Mouse (Mus musculus): ENCODE results near the gene Swsap1. TPM values are rescaled to one million over a fixed set of nuclear protein-coding genes. Genes with fewer than 3 reads are reported as not detected.

The Swsap1 gene
- 9.5 and 10.5 TPM in 2 replicates for polyA plus RNA-seq (2015; fragmentation: Nextera tagmentation; extraction: Ambion mirVana)

DNA sequence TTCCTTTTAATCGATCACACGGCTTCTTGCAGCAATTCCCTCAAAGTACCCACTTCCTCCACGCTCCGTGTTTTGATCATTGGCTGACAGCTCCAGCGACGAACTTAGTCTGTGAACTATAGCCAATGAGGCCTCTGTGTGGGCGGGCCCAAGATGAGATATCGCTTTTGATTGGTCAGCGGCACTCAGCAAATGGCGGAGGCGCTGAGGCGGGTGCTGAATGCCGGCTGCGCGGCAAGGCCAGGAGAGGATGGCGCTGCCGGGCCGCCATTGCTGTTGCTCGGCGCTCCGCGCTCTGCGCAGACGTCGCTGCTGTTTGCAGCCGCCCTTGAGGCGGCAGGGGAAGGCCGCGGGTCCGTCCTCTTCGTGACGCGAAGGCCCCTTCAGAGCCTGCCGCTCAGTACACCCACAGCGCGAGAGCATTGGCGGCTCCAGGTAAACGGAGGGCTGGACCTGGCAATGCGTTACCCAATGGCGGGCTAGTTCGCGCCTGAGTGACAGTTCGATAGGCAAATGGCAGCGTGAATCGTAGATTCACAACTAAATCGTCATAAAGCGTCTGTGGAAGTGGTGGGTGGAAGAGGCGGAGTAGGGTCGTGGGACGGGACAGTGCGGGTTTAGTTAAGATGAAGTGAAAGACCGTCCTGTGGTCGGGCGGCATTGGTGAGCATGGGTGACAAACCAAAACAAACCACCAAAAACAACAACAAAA lies at the start of gene Swsap1:
Swsap1 (plus strand) TSS at position 186 of the 712 bp plus-strand sequence.
- Histone ChIP-seq H3K36me3 (ENCODE audit: control insufficient read depth, insufficient read depth, low read length) (no peaks in the 10 kb centered on the region), H3K9ac (ENCODE audit: low read depth, low read length) (peak within 1 kb of the TSS; percentile 81), H3K4me3 (ENCODE audit: low read depth, low read length) (peak within 1 kb of the TSS; percentile 59), H3K4me2 (ENCODE audit: low read length) (peak within 1 kb of the TSS; percentile 71), H3K27me3 (ENCODE audit: control insufficient read depth, insufficient read depth, low read depth, low read length) (peaks cover 17% of the 10 kb centered on the region), H3K4me1 (ENCODE audit: control insufficient read depth, insufficient read depth, low read length) (peaks cover 25% of the 10 kb centered on the region), H3K27ac (ENCODE audit: low read length) (peak within 1 kb of the TSS; percentile 96), H3K9me3 (replicated peaks; ENCODE audit: control insufficient read depth, low read length, poor library complexity, severe bottlenecking) (no peaks in the 10 kb centered on the region)
- ATAC-seq, result peak; percentile 98
- WGBS, result under 1% methylated on average over 52 of the region's 54 CpGs

- H3K4me1 ChIP-seq (ENCODE audit: control insufficient read depth, insufficient read depth, low read length), result no peaks in the 10 kb centered on the region
- no peak overlapping the region for H3K9ac ChIP-seq (ENCODE audit: low read depth, low read length)
- WGBS, result 81% methylated on average over 11 of the region's 11 CpGs
- H3K9me3 ChIP-seq (replicated peaks; ENCODE audit: control insufficient read depth, low read length, poor library complexity, severe bottlenecking), result no peaks in the 10 kb centered on the region
- H3K4me2 ChIP-seq (ENCODE audit: low read length), result no peak overlapping the region
- ATAC-seq, result no peak
- no peak overlapping the region for H3K27ac ChIP-seq (ENCODE audit: low read length)
- H3K4me3 ChIP-seq (ENCODE audit: low read depth, low read length), result no peak overlapping the region
- H3K27me3 ChIP-seq (ENCODE audit: control insufficient read depth, insufficient read depth, low read depth, low read length), result no peaks in the 10 kb centered on the region; the same call in 1 of the 2 replicates
- peaks cover 2% of the 10 kb centered on the region; the same call in 1 of the 2 replicates for H3K36me3 ChIP-seq (ENCODE audit: control insufficient read depth, insufficient read depth, low read length)
These were observed 47.3 kb upstream of the Swsap1 start for GRCm38 (mm10) chr9:21908216-21908615.

GRCm38 (mm10) chr9:21909474-21910223 lies 45.9 kb upstream of the Swsap1 start:
- no peak for ATAC-seq
- WGBS, result 83% methylated on average over 10 of the region's 10 CpGs
- no peak overlapping the region for H3K27ac ChIP-seq (ENCODE audit: low read length)
- H3K4me3 ChIP-seq (ENCODE audit: low read depth, low read length), result no peak overlapping the region
- no peak overlapping the region for H3K9ac ChIP-seq (ENCODE audit: low read depth, low read length)
- H3K4me1 ChIP-seq (ENCODE audit: control insufficient read depth, insufficient read depth, low read length), result no peaks in the 10 kb centered on the region
- H3K9me3 ChIP-seq (replicated peaks; ENCODE audit: control insufficient read depth, low read length, poor library complexity, severe bottlenecking), result no peaks in the 10 kb centered on the region
- no peak overlapping the region for H3K4me2 ChIP-seq (ENCODE audit: low read length)
- no peaks in the 10 kb centered on the region for H3K27me3 ChIP-seq (ENCODE audit: control insufficient read depth, insufficient read depth, low read depth, low read length)
- peaks cover 6% of the 10 kb centered on the region; the same call in 1 of the 2 replicates for H3K36me3 ChIP-seq (ENCODE audit: control insufficient read depth, insufficient read depth, low read length)

GRCm38 (mm10) chr9:21916851-21917492 lies 38.6 kb upstream of the Swsap1 start:
- H3K4me2 ChIP-seq (ENCODE audit: low read length), result peak overlapping the region; percentile 77
- 51% methylated on average over 2 of the region's 3 CpGs for WGBS
- no peak for ATAC-seq
- H3K4me1 ChIP-seq (ENCODE audit: control insufficient read depth, insufficient read depth, low read length), result no peaks in the 10 kb centered on the region; the same call in 1 of the 2 replicates
- H3K36me3 ChIP-seq (ENCODE audit: control insufficient read depth, insufficient read depth, low read length), result 0 out of 2 replicates have a peak, but pooled peaks cover 3% of the 10 kb centered on the region
- no peaks in the 10 kb centered on the region for H3K9me3 ChIP-seq (replicated peaks; ENCODE audit: control insufficient read depth, low read length, poor library complexity, severe bottlenecking)
- H3K27me3 ChIP-seq (ENCODE audit: control insufficient read depth, insufficient read depth, low read depth, low read length), result peaks cover 3% of the 10 kb centered on the region; the same call in 1 of the 2 replicates
- no peak overlapping the region for H3K27ac ChIP-seq (ENCODE audit: low read length)
- peak overlapping the region; percentile 78 for H3K4me3 ChIP-seq (ENCODE audit: low read depth, low read length)
- peak overlapping the region; percentile 81 for H3K9ac ChIP-seq (ENCODE audit: low read depth, low read length)

DNA sequence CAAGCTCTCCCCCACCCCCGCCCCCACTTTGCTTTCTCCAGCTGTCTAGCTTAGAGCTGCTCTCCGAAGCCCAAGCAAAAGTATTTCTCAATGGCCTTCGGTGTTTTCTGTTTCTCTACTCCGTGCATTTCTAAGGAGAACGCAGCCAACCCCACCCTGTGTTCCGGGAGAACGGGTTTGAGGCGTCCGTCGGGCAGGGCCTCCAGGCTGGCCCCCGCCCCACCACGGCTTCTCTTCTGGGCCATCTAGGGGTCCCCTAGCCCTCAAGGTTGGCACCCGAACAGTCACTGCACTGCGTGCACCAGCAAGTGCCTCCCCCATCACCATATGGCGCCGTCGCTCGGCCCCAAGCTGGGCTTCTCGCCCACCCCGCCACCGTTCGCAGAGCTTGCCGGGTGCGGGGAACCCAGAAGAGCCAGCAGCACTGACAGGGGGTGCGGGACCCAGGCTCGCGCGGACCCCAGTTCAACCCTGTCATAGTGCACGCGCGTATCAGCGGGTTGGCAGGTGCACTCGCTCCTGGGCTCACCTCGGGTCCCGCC lies 38.0 kb upstream of the Swsap1 start:
- Histone ChIP-seq H3K9me3 (replicated peaks; ENCODE audit: control insufficient read depth, low read length, poor library complexity, severe bottlenecking) (no peaks in the 10 kb centered on the region), H3K4me2 (ENCODE audit: low read length) (peak overlapping the region; percentile 77), H3K36me3 (ENCODE audit: control insufficient read depth, insufficient read depth, low read length) (0 out of 2 replicates have a peak, but pooled peaks cover 3% of the 10 kb centered on the region), H3K4me1 (ENCODE audit: control insufficient read depth, insufficient read depth, low read length) (no peaks in the 10 kb centered on the region; the same call in 1 of the 2 replicates), H3K4me3 (ENCODE audit: low read depth, low read length) (peak overlapping the region; percentile 78), H3K27me3 (ENCODE audit: control insufficient read depth, insufficient read depth, low read depth, low read length) (peaks cover 3% of the 10 kb centered on the region; the same call in 1 of the 2 replicates), H3K27ac (ENCODE audit: low read length) (peak overlapping the region; percentile 71), H3K9ac (ENCODE audit: low read depth, low read length) (peak overlapping the region; percentile 81)
- 2% methylated on average over 35 of the region's 35 CpGs for WGBS
- peak; percentile 83; the same call in 1 of the 2 replicates for ATAC-seq

DNA sequence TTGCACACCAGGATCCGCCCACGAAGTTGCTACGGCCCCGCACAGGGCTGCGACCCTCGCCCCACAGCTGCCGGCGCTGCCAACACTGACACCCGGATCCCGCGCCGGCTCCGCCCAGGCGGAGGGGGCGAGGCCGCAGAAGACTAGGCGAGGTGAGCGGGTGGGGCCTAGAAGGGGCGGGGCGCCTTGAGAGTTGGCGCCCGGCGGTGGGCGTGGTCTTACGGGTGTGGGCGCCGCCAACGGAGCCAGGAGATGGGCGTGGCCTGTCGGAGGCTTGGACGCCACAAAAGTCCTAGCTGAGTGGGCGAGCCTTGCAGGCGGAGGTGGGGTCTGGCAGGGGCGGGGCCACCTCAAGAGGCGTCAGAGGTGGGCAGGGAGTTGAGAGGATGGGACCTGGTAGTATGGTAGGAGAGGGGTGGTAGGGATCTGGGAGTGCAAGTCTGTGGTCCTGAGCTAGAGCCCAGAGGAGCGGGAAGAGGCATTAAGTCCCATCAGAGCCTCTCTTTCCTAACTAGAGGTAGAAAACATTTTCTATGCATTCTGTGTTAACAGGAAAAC lies 37.4 kb upstream of the Swsap1 start, which contains the start of gene Rab3d:
Rab3d (minus strand) TSS at position 158 of the 558 bp plus-strand sequence.
- peak within 1 kb of the TSS; percentile 81 for H3K9ac ChIP-seq (ENCODE audit: low read depth, low read length)
- no peaks in the 10 kb centered on the region; the same call in 1 of the 2 replicates for H3K4me1 ChIP-seq (ENCODE audit: control insufficient read depth, insufficient read depth, low read length)
- under 1% methylated on average over 33 of the region's 36 CpGs for WGBS
- H3K27me3 ChIP-seq (ENCODE audit: control insufficient read depth, insufficient read depth, low read depth, low read length), result peaks cover 3% of the 10 kb centered on the region; the same call in 1 of the 2 replicates
- peak within 1 kb of the TSS; percentile 71 for H3K27ac ChIP-seq (ENCODE audit: low read length)
- H3K9me3 ChIP-seq (replicated peaks; ENCODE audit: control insufficient read depth, low read length, poor library complexity, severe bottlenecking), result no peaks in the 10 kb centered on the region
- peak; percentile 92 for ATAC-seq
- H3K4me2 ChIP-seq (ENCODE audit: low read length), result peak within 1 kb of the TSS; percentile 77
- H3K4me3 ChIP-seq (ENCODE audit: low read depth, low read length), result peak within 1 kb of the TSS; percentile 78
- H3K36me3 ChIP-seq (ENCODE audit: control insufficient read depth, insufficient read depth, low read length), result 0 out of 2 replicates have a peak, but pooled peaks cover 3% of the 10 kb centered on the region

- Histone ChIP-seq H3K4me1 (ENCODE audit: control insufficient read depth, insufficient read depth, low read length) (no peaks in the 10 kb centered on the region; the same call in 1 of the 2 replicates), H3K4me2 (ENCODE audit: low read length) (peak overlapping the region; percentile 77), H3K9ac (ENCODE audit: low read depth, low read length) (no peak overlapping the region; the same call in 1 of the 2 replicates), H3K36me3 (ENCODE audit: control insufficient read depth, insufficient read depth, low read length) (0 out of 2 replicates have a peak, but pooled peaks cover 3% of the 10 kb centered on the region), H3K27ac (ENCODE audit: low read length) (no peak overlapping the region), H3K27me3 (ENCODE audit: control insufficient read depth, insufficient read depth, low read depth, low read length) (peaks cover 3% of the 10 kb centered on the region; the same call in 1 of the 2 replicates), H3K4me3 (ENCODE audit: low read depth, low read length) (no peak overlapping the region; the same call in 1 of the 2 replicates), H3K9me3 (replicated peaks; ENCODE audit: control insufficient read depth, low read length, poor library complexity, severe bottlenecking) (no peaks in the 10 kb centered on the region)
- WGBS, result 21% methylated on average over 5 of the region's 5 CpGs
- ATAC-seq, result no peak
These were observed 36.7 kb upstream of the Swsap1 start for GRCm38 (mm10) chr9:21918692-21919384.
